Mouse (Mus musculus) liver, embryonic 14.5 days (tissue): ENCODE measurements around the gene 4921539E11Rik. TPM values are rescaled to one million over a fixed set of nuclear protein-coding genes. Genes with fewer than 3 reads are reported as not detected.

Experiments
- ATAC-seq: fragments of 200-750 bp; cut with Nextera tagmentation; 2 replicates; pipeline ENCODE4 v1.8.0; 2017; ENCODE audit warnings: moderate number of reproducible peaks, mild to moderate bottlenecking, moderate library complexity; ENCODE audit not compliant: insufficient read depth
- DNase-seq, 3 experiments: peaks; one replicate each; pipeline ENCODE4 v3.0.0-alpha.2; 2012 to 2013; ENCODE audit warnings: low read depth in 3 of 3, low spot score in 3 of 3
- H3K27ac ChIP-seq: fragments of 300-500 bp; sonication (generic); 2 replicates; pipeline ENCODE4 v1.5.1; 2014; ENCODE audit warnings: moderate library complexity, mild to moderate bottlenecking, control low read depth, inconsistent platforms
- H3K27me3 ChIP-seq: fragments of 300-500 bp; sonication (generic); 2 replicates; pipeline ENCODE4 v1.6.1; 2014; ENCODE audit warnings: mild to moderate bottlenecking, low read length, moderate library complexity; ENCODE audit not compliant: control insufficient read depth, insufficient read depth
- H3K36me3 ChIP-seq: fragments of 300-500 bp; sonication (generic); replicated peaks from 2 replicates; pipeline ENCODE4 v1.6.1; 2014; ENCODE audit warnings: low read depth; ENCODE audit not compliant: control insufficient read depth, insufficient read depth
- H3K4me1 ChIP-seq, 2 experiments: fragments of 200-500 bp in 1 of 2; fragments of 300-500 bp in 1 of 2; sonication (generic) in 1 of 2; replicated peaks; 2 replicates each; pipeline ENCODE4 v1.6.1; 2012 to 2014; ENCODE audit warnings: antibody characterized with exemption in 1 of 2, inconsistent platforms in 1 of 2, low read length in 1 of 2; ENCODE audit not compliant: control insufficient read depth in 2 of 2, insufficient read depth in 2 of 2
- H3K4me2 ChIP-seq: fragments of 300-500 bp; sonication (generic); 2 replicates; pipeline ENCODE4 v1.6.1; 2014; ENCODE audit warnings: low read depth, mild to moderate bottlenecking, control low read depth, moderate library complexity
- H3K4me3 ChIP-seq, 2 experiments: fragments of 200-500 bp in 1 of 2; fragments of 300-500 bp in 1 of 2; sonication (generic) in 1 of 2; 2 replicates each; pipeline ENCODE4 v1.5.1; 2012 to 2014; ENCODE audit warnings: low read depth in 2 of 2, low read length in 2 of 2, mild to moderate bottlenecking in 2 of 2, control low read depth in 1 of 2, inconsistent platforms in 1 of 2, moderate library complexity in 1 of 2; ENCODE audit not compliant: insufficient read depth in 1 of 2
- H3K9ac ChIP-seq: fragments of 300-500 bp; sonication (generic); replicated peaks from 2 replicates; pipeline ENCODE4 v1.6.1; 2014; ENCODE audit warnings: mild to moderate bottlenecking, control low read depth, moderate library complexity
- H3K9me3 ChIP-seq: fragments of 300-500 bp; sonication (generic); 2 replicates; pipeline ENCODE4 v1.6.1; 2016; ENCODE audit warnings: low read length, mixed read lengths; ENCODE audit not compliant: control insufficient read depth
- CTCF ChIP-seq: IDR thresholded peaks from 2 replicates; pipeline ENCODE4 v1.5.1; 2016; ENCODE audit warnings: antibody characterized with exemption, low read depth, control low read depth
- EP300 ChIP-seq: IDR thresholded peaks from 2 replicates; pipeline ENCODE4 v1.6.1; 2016; ENCODE audit warnings: antibody characterized with exemption, low read depth
- WGBS: fragments of 180-500 bp; shearing (Covaris S2); extraction: QIAGEN DNeasy Blood & Tissue Kit; methylation state at CpG from one replicate; pipeline ENCODE4 v1.1.7; 2014; ENCODE audit not compliant: insufficient replicate concordance; 5-methylcytosine and 5-hydroxymethylcytosine counted together
- polyA plus RNA-seq, 2 experiments: library from polyadenylated mRNA; depleted of rRNA in 1 of 2; stranded (reverse) in 1 of 2; unstranded in 1 of 2; fragments of >200 nt; fragmentation: Nextera tagmentation in 1 of 2; extraction: Ambion mirVana in 1 of 2; gene quantifications; 2 replicates each; pipeline versions ENCODE4 v1.2.1 to v1.2.3; 2012 to 2014

Gene 4921539E11Rik
- polyA plus RNA-seq, 2 experiments, result not detected

DNA sequence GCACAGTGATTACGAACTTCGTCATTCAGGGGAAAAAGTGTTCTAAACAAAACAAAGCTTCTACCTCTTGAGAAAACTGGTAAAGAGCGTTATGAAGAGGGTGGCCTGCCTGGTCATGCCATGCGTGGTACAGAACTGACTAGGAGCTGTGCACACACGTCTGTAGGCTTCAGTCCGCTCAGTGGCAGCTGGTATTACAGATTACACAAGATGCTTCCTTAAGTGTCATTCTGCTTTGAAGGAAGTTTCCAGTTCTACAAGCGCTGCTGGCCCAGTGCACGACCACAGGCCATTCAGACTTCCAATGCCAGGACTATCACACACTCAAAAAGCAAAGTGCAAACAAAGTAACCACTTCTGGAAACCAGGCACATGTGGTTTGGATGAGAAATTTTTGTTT, 93.3 kb downstream of the 4921539E11Rik start:
- H3K4me3 ChIP-seq, result no peak overlapping the region
- peaks cover 0 to 5% of the 10 kb centered on the region in 2 experiments; a peak in 3 of 4 replicates for H3K4me1 ChIP-seq
- ATAC-seq (no peak), DNase-seq (no peak)
- no peak overlapping the region for H3K9ac ChIP-seq
- no peaks in the 10 kb centered on the region for H3K27me3 ChIP-seq
- H3K36me3 ChIP-seq, result peaks cover 8% of the 10 kb centered on the region
- H3K4me2 ChIP-seq, result no peak overlapping the region
- H3K27ac ChIP-seq, result no peak overlapping the region
- H3K9me3 ChIP-seq, result peaks cover 2% of the 10 kb centered on the region; the same call in 1 of the 2 replicates
- 60% methylated on average over 8 of the region's 8 CpGs for WGBS
- TF ChIP-seq EP300 (no peak), CTCF (no peak)

DNA sequence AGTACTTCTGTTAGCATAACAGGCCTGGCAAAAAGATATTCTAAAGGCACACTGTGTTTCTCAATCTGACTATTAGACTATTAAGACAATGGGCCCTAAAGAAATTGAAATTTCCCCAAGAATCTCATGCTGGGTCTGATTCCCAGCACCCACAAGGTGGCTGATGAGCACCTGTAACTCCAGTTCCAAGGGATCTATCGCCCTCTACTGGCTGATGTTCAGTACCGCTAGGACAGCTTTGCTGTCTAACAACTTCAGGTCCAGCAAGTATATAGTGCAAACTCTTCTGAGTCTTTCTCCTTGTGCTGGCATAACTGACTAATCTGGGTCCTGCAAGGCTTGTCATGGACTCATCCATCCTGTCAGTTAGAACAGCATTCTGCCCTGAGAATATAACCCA, 98.2 kb downstream of the 4921539E11Rik start:
- ATAC-seq (0 out of 2 replicates have a peak, but pooled peaks have one; percentile 1), DNase-seq (no peak)
- no peak overlapping the region for H3K4me2 ChIP-seq
- H3K27ac ChIP-seq, result no peak overlapping the region; the same call in 1 of the 2 replicates
- no peak overlapping the region for H3K4me3 ChIP-seq
- peaks cover 24 to 42% of the 10 kb centered on the region in 2 experiments for H3K4me1 ChIP-seq
- peaks cover 4% of the 10 kb centered on the region; the same call in 1 of the 2 replicates for H3K9me3 ChIP-seq
- peaks cover 8% of the 10 kb centered on the region for H3K36me3 ChIP-seq
- no peak overlapping the region for H3K9ac ChIP-seq
- WGBS, result 79% methylated on average over 2 of the region's 2 CpGs
- TF ChIP-seq EP300 (no peak), CTCF (peak; percentile 61)
- no peaks in the 10 kb centered on the region for H3K27me3 ChIP-seq

DNA sequence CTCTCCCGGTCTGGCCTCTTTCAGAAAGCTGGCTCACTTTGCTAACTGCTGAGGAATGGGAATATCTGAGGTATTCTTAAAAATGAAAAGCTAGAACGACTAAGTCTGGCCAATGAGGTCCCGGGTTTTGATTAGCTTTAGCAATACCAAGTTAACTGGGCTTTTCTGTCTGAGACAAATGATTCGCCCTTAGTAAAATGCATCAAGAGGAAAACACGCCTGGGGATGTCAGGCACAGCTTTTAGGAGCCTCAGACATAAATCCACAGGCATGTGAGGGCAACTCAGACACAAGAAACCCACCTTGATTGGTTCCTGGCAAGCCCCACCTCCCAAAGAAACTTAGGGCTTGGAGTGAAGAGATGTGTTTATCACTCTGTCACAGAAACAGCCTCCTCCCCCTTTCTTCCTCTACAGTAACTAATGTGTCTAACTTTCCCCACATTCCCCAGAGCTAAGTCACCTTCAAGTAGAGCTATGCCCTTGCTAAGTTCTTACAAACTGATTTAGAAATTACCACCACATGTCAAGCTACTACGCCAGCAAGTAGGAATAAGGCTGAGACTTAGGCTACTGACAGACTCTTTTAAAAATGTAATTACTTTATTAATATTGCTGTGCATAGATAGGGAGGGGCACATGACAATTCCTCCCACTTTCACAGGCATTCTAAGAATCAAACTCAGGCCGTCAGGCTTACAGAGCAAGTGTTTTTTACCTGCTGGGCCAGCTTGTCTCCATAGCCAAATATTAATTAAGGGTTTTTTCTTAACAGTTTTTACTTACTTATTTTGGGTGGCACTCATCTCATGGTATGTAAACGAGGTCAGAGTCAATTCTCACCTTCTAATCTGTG, 101.7 kb downstream of the 4921539E11Rik start:
- Histone ChIP-seq H3K4me2 (peak overlapping the region; percentile 51), H3K27ac (peak overlapping the region; percentile 84), H3K4me3 (no peak overlapping the region), H3K36me3 (no peaks in the 10 kb centered on the region; the same call in 1 of the 2 replicates), H3K9ac (peak overlapping the region; percentile 27), H3K27me3 (no peaks in the 10 kb centered on the region), H3K4me1 (peaks cover 24 to 42% of the 10 kb centered on the region in 2 experiments), H3K9me3 (peaks cover 4% of the 10 kb centered on the region; the same call in 1 of the 2 replicates)
- ATAC-seq (peak; percentile 93), DNase-seq (peak; percentile 70 to 76 (median 73))
- TF ChIP-seq CTCF (no peak), EP300 (peak; percentile 57; the same call in 1 of the 2 replicates)
- WGBS, result 53% methylated on average over 8 of the region's 8 CpGs

Other genes starting within 250 kb of the 4921539E11Rik start
- gene Mier1, start 176.5 kb downstream of the 4921539E11Rik start, polyA plus RNA-seq (2012; rRNA removed), result 9.7 and 13.8 TPM in 2 replicates
- 20.5 and 21.8 TPM in 2 replicates for gene Mier1, start 176.5 kb downstream of the 4921539E11Rik start, polyA plus RNA-seq (2014; fragmentation: Nextera tagmentation; extraction: Ambion mirVana)
- 0.38 and 0.61 TPM in 2 replicates for gene Wdr78, start 176.3 kb downstream of the 4921539E11Rik start, polyA plus RNA-seq (2012; rRNA removed)
- gene Wdr78, start 176.3 kb downstream of the 4921539E11Rik start, polyA plus RNA-seq (2014; fragmentation: Nextera tagmentation; extraction: Ambion mirVana), result 0.33 and 0.62 TPM in 2 replicates
- gene Slc35d1, start 75.7 kb downstream of the 4921539E11Rik start, polyA plus RNA-seq (2012; rRNA removed), result 5.5 and 6.4 TPM in 2 replicates
- 4.4 and 6.5 TPM in 2 replicates for gene Slc35d1, start 75.7 kb downstream of the 4921539E11Rik start, polyA plus RNA-seq (2014; fragmentation: Nextera tagmentation; extraction: Ambion mirVana)
- gene Oma1, start 22.9 kb upstream of the 4921539E11Rik start, polyA plus RNA-seq (2012; rRNA removed), result 5.0 and 6.8 TPM in 2 replicates
- gene Oma1, start 22.9 kb upstream of the 4921539E11Rik start, polyA plus RNA-seq (2014; fragmentation: Nextera tagmentation; extraction: Ambion mirVana), result 10.3 and 13.4 TPM in 2 replicates